Mouse (Mus musculus) kidney, adult 2 months (tissue): Measurements from ENCODE around the gene M1ap.

Experiments
- CTCF ChIP-seq: fragments of 200-500 bp; conservative IDR thresholded peaks from 2 replicates; pipeline ENCODE4 v1.5.1; 2011; ENCODE audit warnings: low read depth, mild to moderate bottlenecking, control low read depth, low read length, moderate library complexity, mixed read lengths; ENCODE audit not compliant: insufficient read depth, insufficient read length
- POLR2A ChIP-seq: fragments of 200-500 bp; IDR thresholded peaks from one replicate; pipeline ENCODE4 v1.6.1; 2011; ENCODE audit warnings: low read depth, low read length, control low read depth

DNA sequence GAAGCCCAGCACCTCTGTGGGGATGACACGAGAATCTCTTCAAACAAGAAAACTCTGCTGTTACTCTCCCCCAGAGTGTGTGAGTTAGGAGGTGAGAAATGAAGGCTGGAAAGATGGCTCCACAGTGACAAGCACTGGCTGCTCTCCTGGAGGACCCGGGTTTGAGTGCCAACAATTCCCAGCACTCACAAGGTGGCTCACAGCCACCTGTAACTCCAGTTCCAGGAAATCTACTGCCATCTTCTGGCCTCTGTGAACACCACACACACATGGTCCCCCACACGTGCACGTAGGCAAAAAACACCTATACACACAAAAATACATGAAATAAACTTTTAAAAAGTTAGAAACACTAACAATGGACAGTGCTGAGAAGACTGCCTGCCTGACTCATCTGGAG lies 51.6 kb downstream of the M1ap start:
- peak; percentile 17; the same call in 1 of the 2 replicates for TF ChIP-seq CTCF
- no peak for TF ChIP-seq POLR2A
